Mouse (Mus musculus): ENCODE results near the gene Nr1h3.

Gene Nr1h3

DNA sequence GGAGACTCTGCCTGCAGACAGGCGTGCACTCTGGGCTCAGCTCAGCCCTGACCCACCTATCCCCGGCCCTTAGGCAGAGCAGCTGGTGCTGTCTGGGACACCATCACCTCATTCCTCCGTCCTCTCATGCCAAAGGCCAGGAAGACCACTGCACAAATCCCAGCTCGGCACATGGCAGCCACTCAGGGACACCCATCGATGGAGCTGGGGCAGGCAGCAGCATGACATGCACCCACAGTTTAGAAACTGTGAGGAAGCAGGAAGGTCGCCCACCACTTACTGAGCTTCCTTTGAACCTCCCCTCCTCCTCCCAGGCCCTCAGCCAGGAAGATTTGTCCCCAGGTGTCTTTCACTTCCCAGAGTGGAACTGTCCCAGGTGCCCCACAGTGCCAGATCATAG, 65.2 kb downstream of the Nr1h3 start:
- no peak for DNase-seq

DNA sequence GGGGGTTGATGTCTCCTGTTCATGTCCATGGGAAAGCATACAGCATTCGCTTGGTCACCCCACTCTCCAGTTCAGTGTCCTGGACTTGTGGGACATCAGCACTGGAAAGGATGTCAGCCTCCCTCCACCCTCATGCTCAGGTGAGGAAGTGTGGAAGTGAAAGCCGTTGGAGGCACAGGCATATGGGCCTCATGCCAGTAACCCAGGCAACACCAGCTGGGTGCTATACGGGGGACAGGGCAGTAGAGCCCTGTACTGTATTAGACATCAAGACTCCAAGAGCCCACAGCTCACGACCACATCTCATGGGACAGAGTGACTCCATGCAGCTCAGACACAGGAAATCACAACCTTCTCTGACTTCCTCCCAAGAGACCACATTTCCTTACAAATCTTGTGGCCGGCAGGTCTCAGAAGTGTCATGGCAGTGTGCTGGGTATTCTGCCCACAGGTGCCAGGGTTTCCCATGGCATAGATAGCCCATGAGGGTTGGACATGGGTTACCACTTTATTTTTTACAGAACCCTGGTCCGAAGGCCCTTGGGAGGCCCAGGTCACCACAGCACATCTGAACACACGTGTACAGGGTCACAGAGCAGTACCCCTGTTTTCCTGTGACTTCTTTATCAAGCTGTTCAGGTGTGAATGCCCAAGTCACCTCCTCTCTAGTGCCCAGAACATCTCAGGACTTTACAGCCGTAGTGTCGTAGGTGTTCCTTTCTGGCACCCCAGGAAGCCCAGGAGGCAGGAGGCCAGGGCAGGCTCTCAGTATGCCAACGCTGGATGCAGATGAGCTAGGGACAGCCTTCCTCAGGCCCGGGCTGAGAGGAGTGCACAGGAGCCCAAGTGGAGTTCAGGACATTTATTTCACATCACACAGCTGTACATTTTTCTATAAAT, 65.9 kb downstream of the Nr1h3 start:
- peak in 1 of 2 experiments; percentile 58 for DNase-seq

All from cerebellum, postnatal 10 days (tissue).